Mouse (Mus musculus) spleen, embryonic (tissue): ENCODE results near the gene Pcyt1a.
"Not testable (repeated sequence)": the region's sequence is repeated elsewhere in the genome, so short reads cannot be mapped to it uniquely, and the experiment has no call there.

Experiments
- CTCF ChIA-PET: fragments of 350-600 bp; sonication (Branson Sonifier 250); formaldehyde crosslinking; loops from one replicate; lab custom pipeline; 2022; lab: Charles Lee

The Pcyt1a gene

DNA sequence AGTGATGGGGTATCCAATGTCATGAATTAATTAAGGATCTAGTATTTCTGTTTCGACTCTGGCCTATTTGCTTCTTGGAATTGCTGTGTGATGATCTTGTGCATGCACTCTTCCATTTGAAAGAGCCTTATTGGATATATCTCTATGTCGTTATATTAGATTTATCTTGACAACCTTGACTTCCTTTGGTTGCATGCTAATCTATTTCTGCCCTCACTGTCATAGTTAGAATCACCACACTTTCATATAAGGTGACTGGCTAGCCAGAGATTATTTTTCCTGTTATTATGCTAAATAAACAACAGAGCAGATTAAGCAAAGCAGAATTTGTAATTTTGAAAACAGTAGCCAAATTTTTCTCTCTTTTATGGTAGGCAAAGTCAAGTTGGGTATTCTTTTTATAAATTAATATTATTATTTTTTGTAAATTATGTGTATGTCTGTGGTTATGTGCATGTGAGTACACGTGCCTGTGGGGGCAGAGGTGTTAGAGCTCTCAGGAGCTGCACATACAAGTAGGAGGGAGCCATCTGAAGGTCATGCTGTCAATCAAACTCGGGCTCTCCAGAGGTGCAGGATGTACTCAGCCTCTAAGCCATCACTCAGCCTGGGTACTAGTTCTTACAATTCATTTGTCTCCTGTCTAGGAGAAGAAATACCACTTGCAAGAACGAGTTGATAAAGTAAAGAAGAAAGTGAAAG, 38.8 kb downstream of the Pcyt1a start:
- CTCF ChIA-PET, result no interaction called here

DNA sequence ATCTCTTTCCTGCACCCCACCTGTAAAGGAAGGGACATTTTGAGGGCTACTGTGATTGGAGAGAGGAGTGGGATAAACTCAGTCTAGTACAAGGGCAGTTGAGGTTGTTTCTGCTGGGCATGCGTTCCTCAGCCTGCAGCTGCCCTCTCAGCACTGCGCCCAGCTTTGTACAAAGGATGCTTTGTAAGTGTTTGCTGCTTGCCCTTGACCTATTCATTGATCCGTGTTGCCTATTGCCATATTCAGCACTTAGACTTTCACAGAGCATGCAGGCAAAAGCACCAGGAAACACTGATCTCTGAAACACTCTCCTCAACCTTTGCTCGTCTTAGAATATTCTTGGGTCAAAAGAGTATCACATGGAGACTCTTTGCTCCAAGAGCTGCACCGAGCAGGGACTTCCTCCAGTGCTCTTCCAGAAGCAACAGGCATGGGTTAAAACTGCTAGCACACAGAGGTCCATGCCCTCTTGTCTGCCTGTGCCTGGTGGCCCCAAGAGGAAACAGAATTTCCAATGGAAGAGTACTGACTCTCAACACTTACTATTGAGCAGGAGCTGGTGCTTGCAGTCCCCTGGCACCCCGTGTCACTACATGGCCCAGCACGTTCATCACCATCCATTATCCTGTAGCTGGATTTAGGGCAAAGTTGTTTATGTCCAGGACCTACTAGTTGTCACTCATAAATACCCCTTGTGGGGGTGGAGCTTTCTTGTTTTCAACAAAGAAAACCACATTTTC, 41.7 kb downstream of the Pcyt1a start:
- CTCF ChIA-PET, result no interaction called here

DNA sequence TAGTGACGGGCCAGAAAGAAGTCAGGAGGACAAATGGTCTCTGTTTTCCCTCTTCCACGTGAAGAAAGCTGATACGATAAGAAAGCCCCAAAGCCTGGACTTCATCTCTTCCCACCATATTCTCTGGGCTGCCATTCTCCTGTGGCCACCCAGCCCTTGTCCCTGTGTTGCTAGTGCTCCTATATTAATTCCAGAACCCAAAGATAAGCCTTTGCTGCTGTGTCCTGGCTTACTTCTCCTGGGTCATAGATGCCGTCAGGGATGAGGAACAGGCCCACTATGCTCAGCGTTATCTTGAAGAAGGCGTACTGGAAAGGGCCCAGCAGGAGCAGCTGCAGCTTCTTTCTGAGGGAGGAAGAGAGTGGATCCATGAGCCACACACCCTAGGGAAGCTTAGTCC, 46.6 kb downstream of the Pcyt1a start:
- CTCF ChIA-PET, result no interaction called here

DNA sequence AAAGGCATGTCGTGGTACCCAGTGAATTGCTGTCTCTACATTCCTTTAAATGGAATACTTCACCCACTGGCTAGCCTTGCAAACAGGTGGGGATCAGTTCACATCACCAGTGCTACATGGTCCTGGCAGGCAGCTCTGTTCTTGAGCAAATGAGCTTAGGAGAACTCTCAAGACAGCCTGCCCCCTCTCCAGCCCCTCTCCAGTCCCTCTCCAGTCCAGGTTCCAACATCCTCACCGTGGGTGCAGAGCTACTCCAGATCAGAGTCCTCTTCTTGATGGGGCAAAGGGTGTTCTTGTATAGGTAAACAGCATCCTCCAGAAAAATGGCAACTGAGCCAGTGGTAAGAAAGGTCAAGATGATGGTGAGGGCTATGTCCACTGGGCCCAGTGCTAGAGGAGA, 48.7 kb downstream of the Pcyt1a start:
- CTCF ChIA-PET, result no interaction called here

DNA sequence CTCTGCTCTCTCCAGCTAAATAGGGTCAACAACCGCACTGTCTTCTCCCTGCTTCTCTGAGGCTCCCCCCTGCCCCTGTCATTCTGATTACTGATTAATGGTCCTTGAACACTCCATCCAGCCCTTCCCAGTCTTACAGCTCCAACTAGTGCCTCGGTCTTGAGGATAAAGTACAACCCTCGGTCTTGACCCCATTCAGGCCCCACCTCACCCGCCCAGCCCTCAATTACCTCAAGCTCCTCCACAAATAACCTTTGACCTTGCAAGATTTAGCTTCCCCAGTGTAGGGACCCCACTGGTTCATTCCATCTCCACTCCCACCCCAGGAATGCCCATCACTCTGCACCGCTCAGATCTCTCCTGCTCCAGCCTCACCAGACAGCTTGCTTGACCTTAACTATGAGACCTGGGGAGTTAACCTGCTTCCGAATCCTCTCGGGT, 53.7 kb downstream of the Pcyt1a start:
- CTCF ChIA-PET, result interaction anchor here (0.6 kb wide), 1 partner anchor 601 kb away, joined by 3 read pairs; no protein-coding TSS in a partner anchor

DNA sequence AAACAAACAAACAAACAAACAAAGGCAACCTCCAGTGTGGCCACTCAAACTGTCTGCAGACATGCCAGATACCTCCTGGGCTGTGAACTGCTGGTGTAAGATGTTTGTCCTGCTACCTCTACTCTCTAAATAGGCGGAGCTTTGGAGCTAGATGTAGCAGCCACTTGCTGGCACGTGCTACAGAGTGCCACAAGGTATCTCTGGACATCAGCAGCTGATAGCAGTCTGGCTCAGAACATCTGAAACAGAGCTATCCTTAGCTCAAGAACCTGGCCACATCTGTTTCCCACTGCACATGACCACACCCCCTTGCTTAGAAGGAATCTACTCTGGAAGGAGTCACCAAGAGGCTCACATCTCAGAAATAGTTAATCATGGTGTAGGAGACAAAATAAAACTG, 54.5 kb downstream of the Pcyt1a start:
- CTCF ChIA-PET, result no interaction called here

DNA sequence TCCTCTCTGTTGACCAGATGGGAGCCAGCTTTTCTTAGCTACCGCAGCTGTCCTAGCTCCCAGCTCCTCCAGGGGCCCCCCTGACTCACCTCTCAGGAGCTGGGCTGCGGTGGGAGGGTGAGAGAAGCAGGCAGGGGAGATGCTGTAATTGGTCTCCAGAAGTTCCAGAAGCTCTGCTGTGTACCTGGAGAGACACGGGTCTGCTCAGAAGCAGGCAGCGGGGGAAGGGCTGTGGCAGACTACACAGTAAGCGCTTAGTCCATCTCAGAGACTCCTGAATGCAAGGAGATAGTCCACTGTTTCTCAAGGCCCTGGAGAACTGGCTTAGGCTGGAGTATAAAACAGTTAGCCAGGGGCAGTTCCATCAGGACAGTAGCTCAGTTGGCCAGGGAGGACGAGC, 55.3 kb downstream of the Pcyt1a start:
- CTCF ChIA-PET, result no interaction called here

DNA sequence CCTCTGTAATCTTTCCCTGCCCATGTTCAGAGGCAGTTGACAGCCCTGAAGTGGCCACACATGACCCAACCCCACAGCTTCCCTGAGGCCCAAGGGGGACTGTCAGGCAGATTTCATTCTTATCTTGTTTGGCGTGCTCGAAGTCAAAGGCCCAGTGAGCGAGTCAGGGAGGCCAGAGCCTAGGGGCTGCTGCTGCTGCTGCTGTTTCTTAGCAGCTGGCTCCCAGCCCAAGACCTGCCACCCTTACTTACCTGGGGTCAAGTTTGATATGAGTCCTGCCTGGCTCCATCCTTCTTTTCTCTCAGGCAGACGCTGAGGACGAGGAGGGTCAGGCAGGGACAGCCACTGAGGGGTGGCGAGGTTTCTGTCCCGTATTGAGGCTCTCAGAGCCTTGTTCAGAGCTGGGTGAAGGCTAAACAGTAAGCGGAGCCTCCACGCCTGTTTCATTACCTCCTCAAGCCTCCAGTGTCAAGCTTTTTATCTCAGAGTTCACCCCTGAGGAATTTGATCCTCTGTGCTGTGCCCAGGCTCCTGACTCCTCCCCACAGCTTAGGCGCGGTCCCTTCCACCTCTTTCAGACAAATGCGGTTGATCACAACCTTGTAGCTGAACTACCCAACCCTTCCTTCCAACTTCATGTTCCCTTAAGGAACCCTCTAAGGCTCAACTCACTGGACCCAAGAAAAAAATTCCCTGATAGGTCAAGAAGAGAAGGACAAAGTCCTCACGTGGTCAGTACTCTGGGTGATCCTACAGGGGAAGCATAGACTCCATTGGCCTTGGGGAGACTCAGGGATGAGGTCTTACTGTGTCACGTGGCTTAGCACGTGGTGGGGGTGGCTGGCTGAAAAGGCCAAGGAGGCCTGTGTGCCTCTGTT, 56.8 kb downstream of the Pcyt1a start, which contains the start of gene Slc51a:
Slc51a (minus strand) TSS at position 646 of the 878 bp plus-strand sequence.
- CTCF ChIA-PET, result no interaction called here

DNA sequence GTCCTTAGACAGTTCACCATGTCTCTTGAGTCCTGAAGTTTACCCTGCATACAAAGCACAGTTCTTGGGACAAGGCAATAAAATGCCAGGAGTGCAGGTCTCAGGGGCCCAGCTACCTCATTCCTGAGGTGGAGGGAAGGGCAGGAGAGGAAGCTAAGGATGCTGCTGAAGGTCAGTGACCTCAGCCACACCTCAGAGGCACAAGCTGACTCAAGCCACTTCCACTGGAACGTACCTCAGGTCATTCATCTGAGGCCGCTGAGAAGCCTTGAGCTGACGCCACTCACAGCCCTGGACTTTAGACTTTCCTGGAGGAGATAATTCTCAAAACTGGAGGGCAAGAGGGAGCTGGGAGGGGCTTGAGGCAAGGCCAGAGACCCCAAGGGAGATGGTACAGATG, 58.2 kb downstream of the Pcyt1a start:
- CTCF ChIA-PET, result no interaction called here

DNA sequence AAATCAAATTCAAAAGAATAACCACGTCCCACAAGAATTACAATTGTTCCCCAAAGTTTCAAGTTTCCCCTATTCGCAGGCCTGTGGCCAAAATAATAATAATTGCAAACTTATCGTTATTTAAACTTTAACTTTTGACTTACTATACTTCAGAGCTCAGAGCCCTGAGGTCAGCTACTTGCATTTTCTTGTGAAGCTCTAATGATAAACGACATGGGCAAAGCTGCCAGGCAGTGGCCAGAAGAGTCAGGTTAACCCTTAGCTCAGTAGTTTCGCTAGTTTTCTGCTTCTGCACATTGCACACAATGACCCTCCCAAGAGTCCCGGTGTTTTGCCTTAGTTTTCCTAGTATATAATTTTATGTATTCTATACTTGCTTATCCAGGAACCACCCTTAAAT, 63.6 kb downstream of the Pcyt1a start:
- CTCF ChIA-PET, result not testable (repeated sequence)

DNA sequence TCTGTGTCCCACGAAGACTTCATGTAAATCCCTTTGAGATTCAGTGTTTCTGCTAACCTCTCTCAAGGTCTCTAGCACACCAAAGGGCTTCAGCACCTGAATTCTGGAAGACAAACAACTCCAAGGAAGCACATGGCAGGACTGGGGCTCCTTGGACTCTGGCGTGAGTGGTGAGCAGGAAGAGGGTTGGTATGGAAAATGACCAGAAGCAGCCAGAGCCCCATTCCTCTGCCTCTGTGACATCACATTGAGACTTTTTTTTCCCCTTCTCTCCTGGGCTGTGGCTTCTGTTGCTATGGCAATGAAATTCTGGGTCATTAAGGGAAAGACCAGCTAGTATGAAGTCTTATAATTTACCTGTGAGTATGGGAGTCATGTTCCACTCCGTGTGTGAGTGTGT, 65.2 kb downstream of the Pcyt1a start, which contains the start of gene Zdhhc19:
Zdhhc19 (plus strand) TSS at position 301 of the 400 bp plus-strand sequence.
- CTCF ChIA-PET, result interaction anchor here (0.6 kb wide), 1 partner anchor 126 kb away, joined by 5 read pairs; no protein-coding TSS in a partner anchor

DNA sequence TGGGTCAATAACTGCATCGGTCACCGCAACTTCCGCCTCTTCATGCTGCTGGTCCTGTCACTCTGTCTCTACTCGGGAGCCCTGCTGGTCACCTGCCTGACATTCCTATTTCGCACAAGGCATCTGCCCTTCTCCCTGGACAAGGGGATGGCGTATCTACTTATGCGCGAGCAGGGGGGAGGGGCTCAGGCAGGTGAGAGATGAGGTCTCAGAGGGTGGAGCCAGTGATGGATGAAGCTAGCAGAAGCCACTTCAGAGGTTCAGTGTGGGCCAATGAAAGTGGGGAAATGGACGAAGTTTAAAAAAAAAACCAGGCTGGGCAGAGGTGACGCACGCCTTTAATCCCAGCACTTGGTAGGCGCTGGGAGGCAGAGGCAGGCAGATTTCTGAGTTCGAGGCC, 68.3 kb downstream of the Pcyt1a start:
- CTCF ChIA-PET, result interaction anchor here (0.5 to 0.6 kb wide), 2 partner anchors 180 to 368 kb away, joined by 4 read pairs; no protein-coding TSS in a partner anchor

DNA sequence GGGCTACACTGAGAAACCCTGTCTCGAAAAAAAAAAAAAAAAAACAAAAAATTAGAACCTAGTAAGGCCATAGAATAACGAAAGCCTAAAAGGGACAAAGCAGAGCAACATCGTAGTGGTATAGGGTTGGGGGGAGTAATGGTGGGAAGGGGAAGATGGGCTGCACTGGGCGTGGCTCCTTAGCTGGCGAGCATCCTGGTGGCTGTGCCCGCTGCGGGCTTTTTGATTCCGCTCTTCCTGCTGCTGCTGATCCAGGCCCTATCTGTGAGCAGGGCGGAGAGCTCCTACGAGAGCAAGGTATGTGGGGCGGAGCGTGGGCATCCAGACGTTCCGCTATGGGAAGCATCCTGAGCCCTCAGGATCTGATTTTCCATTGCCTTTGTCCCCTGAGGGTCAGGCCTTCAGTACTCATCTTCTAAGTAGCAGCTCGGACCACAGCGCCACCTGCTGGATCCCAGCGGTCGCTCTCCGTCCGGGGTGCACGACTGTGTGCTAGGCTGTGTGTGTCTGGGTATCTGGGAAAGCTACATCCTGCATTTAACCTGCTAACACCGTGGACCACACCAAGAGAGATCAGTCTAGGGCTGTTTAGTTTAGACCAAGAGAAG, 68.8 kb downstream of the Pcyt1a start:
- CTCF ChIA-PET, result interaction anchor here (0.5 to 0.6 kb wide), 3 partner anchors 70 to 368 kb away, joined by 4 to 14 read pairs (median 4); no protein-coding TSS in a partner anchor

DNA sequence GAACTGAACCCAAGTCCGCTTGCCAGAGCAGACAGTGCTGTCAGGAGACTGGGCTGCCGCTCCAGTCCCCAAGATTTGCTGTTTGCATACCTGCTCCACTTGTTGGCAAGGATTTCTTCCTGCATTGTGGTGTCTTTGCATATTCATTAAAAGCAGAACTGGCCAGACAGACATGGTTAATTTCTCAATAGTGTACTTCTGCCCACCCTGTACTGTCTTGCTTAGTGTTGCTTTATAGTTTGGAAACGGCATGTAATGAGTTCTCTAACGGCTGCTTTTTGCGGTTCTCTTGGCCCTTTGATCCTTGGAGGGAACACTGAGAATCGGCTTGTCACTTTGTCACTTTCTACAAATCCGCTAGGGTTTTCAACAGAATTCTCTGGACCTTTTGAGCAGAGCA, 70.7 kb downstream of the Pcyt1a start:
- CTCF ChIA-PET, result no interaction called here

DNA sequence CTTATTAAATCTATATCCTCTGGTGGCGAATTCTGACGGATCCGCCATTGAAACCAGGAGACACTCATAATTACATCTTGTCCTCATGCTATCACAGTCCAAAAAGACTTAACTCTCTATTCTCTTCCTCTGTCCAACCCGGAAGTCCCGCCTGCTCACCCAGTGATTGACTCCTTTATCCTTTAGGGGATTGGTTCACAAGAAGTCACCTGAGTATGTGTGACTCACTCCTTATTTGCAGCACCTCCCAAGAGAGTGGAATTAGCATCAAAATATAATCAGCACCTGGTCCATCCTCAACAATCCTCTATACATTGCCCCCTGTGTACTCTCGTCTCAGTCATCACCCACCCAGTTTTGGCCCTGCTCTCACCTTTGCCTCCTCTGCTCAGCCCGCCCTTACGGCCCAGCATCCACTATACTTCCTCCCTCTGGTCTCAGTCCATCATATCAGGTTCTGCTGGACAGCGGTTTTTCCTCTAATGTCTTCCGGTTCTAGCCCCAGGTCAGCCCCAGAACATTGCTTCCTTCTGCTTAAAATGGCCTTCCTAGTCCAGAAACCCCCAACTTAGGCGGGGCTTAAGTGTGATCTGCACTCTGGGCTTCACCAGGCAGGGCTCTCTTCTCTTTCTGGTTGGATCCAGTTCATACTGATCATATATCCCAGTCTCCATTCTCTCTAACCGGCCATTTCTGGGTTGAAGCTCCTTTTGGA, 72.1 kb downstream of the Pcyt1a start:
- CTCF ChIA-PET, result no interaction called here

DNA sequence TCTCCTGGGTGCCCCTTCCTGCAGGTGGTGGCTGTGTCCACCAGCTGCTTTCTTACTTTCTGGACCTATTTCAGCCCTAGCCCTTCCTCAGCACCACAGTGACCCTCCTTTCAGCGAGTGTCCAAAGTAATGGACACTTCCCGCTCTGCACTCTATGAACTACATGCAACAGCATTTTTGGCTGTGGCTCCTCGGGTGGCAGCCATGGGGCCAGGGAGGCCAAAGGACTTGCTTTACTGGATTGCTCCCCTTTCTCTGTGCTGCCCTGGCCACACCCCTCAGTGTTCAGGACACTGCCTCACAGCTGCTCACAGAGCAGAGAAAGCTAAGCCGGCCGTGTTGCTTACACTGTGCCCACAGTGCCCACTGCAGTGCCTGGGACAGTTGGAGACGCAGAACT, 72.9 kb downstream of the Pcyt1a start:
- CTCF ChIA-PET, result interaction anchor here (0.6 kb wide), 1 partner anchor 141 kb away, joined by 3 read pairs; no protein-coding TSS in a partner anchor

DNA sequence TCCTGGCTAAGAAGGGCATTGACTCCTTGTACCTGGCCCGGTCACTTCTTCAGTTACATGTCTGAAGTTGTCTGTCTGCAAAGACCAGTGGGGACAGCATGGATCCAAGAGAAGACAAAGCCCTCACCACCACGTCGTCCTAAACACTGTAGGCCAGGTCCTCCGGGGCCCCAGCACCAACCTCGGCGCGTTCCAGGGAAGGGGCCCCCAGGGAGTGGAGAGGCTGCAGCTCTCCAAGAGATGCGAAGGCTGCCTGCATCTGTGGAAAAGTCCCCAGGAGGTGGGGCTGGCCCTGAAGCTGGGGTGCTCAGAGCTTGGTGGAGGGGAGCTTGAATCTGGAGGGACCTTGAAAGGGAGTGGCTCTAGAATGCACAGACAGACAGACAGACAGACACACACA, 75.6 kb downstream of the Pcyt1a start:
- CTCF ChIA-PET, result interaction anchor here (0.7 kb wide), 1 partner anchor 14 kb away, joined by 3 read pairs; no protein-coding TSS in a partner anchor

DNA sequence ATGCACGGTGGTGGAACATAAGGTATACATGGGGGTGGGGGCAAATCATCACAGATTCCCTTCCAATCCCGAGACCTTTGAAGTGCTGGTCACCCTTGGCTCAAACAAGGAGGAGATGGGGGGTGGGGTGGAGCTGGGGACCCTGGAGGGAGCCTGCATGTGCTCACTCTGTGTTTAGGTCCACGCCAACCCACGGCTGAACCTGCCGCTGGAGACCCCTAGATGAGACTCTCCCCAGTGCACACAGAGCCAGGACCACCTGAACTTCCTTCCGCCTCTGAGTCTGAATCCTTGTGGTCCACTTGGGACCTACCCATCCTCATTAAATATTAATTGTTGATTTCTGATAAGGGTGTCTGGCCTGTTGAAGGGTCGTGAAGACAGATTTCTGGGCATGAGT, 76.1 kb downstream of the Pcyt1a start:
- CTCF ChIA-PET, result no interaction called here

DNA sequence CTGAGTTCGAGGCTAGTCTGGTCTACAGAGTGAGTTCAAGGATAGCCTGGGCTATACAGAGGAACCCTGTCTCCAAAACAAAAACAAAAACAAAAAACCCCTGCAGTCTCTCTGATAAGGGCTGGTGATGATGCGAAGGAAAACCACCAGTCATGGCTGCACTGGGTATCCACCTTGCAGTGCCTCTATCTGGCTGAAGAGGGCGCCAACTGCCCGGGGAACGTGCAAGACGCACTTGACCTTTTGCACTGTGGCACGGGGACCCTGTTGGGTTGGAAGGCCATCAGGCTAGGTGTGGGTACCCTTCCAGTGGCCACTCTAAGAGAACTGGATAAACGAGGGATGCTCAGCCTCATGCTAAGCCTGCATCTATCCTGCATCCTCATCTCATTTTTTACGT, 76.7 kb downstream of the Pcyt1a start:
- CTCF ChIA-PET, result interaction anchor here (0.8 kb wide), 1 partner anchor 118 kb away, joined by 4 read pairs; no protein-coding TSS in a partner anchor

DNA sequence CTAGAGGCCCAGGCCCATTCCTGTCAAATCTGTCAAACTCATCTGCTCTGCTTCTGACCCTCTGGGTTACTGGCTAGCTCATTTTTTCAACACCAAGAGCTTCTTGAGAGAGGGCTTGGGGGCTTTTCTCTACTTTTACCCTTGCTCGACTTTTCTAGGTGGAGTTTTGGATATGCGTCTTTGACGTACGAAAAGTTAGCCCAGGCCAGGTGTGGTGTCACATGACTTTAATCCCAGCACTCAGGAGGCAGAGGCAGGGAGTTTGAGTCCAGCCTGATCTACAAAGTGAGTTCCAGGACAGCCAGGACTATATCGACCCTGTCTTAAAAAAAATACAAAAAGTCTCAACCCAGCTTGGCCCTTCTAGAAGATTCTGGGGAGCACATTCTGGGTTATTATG, 77.3 kb downstream of the Pcyt1a start:
- CTCF ChIA-PET, result interaction anchor here (0.5 to 0.8 kb wide), 2 partner anchors 117 to 461 kb away, joined by 4 to 7 read pairs; no protein-coding TSS in a partner anchor
